Comparison of ENCODE assay signal across 8 mouse cellular contexts in genomic region chr11:67482217-67482760, GRCm38 (mm10). TPM values are rescaled to one million over a fixed set of nuclear protein-coding genes. Genes with fewer than 3 reads are reported as not detected.
DNase-seq lines count a peak whose midpoint lies in the region; ATAC-seq and TF ChIP-seq lines count a peak whose summit lies in the region.

No protein-coding gene starts in this region.

- no peak overlapping the region for H3K27ac ChIP-seq in kidney, postnatal 0 days
- H3K27ac ChIP-seq in kidney, embryonic 14.5 days (ENCODE audit: low read depth, low read length) = no peak overlapping the region
- no peak overlapping the region for H3K27ac ChIP-seq in cerebellum, adult 2 months (ENCODE audit: insufficient read depth, low read length)
- H3K27ac ChIP-seq in forebrain, embryonic 11.5 days (ENCODE audit: low read depth, low read length) = no peak overlapping the region

- H3K4me2 ChIP-seq in kidney, postnatal 0 days (ENCODE audit: low read length) = no peak overlapping the region
- H3K4me2 ChIP-seq in kidney, embryonic 14.5 days (replicated peaks; ENCODE audit: low read depth, low read length) = no peak overlapping the region
- no peak overlapping the region for H3K4me2 ChIP-seq in forebrain, embryonic 11.5 days (ENCODE audit: low read depth, low read length, severe bottlenecking)

- H3K4me3 ChIP-seq in kidney, postnatal 0 days (replicated peaks; ENCODE audit: low read depth, low read length) = no peak overlapping the region
- H3K4me3 ChIP-seq in kidney, embryonic 14.5 days (ENCODE audit: low read length) = no peak overlapping the region
- no peak overlapping the region for H3K4me3 ChIP-seq in cerebellum, adult 2 months (replicated peaks; ENCODE audit: insufficient read depth, low read depth, low read length)
- no peak overlapping the region for H3K4me3 ChIP-seq in forebrain, embryonic 11.5 days (ENCODE audit: low read depth, low read length)

- DNase-seq in kidney, postnatal 0 days (ENCODE audit: low spot score) = peak; percentile 39
- DNase-seq in cerebellum, adult 2 months = peak; percentile 26 to 35
- peak; percentile 58 to 62 for DNase-seq in gastrocnemius, postnatal 36 days
- DNase-seq in left cerebral cortex, postnatal 36 days (ENCODE audit: low spot score in 2 of 2) = peak; percentile 52 to 68
- peak; percentile 35 to 37 for DNase-seq in right cerebral cortex, postnatal 36 days (ENCODE audit: low spot score in 2 of 2)
- DNase-seq in adrenal gland, postnatal 14 days = no peak
- no peak for DNase-seq in forebrain, embryonic 11.5 days (ENCODE audit: low spot score)

- no peak for TF ChIP-seq POLR2A in cerebellum, adult 2 months (IDR thresholded peaks at IDR 0.05; ENCODE audit: borderline replicate concordance, insufficient read depth, low read length)

- no peaks in the 10 kb centered on the region for H3K27me3 ChIP-seq in kidney, postnatal 0 days (ENCODE audit: insufficient read depth, low read length)
- no peaks in the 10 kb centered on the region for H3K27me3 ChIP-seq in kidney, embryonic 14.5 days (ENCODE audit: control insufficient read depth, insufficient read depth, low read length)
- H3K27me3 ChIP-seq in cerebellum, adult 2 months (ENCODE audit: control insufficient read depth, insufficient read depth, low read length) = no peaks in the 10 kb centered on the region
- no peaks in the 10 kb centered on the region for H3K27me3 ChIP-seq in forebrain, embryonic 11.5 days (ENCODE audit: control insufficient read depth, insufficient read depth, low read length)

- no peaks in the 10 kb centered on the region for H3K4me1 ChIP-seq in kidney, postnatal 0 days (replicated peaks; ENCODE audit: insufficient read depth, low read length)
- no peaks in the 10 kb centered on the region for H3K4me1 ChIP-seq in kidney, embryonic 14.5 days (ENCODE audit: control insufficient read depth, insufficient read depth, low read length)
- no peaks in the 10 kb centered on the region; the same call in 1 of the 2 replicates for H3K4me1 ChIP-seq in cerebellum, adult 2 months (ENCODE audit: control insufficient read depth, insufficient read depth, low read length)
- no peaks in the 10 kb centered on the region for H3K4me1 ChIP-seq in forebrain, embryonic 11.5 days (replicated peaks; ENCODE audit: control insufficient read depth, insufficient read depth, low read length)

- H3K9me3 ChIP-seq in kidney, postnatal 0 days (replicated peaks; ENCODE audit: low read length) = no peaks in the 10 kb centered on the region
- H3K9me3 ChIP-seq in kidney, embryonic 14.5 days (ENCODE audit: control insufficient read depth, low read length) = no peaks in the 10 kb centered on the region
- no peaks in the 10 kb centered on the region for H3K9me3 ChIP-seq in forebrain, embryonic 11.5 days (ENCODE audit: control insufficient read depth, low read length)

- no peak for ATAC-seq in kidney, postnatal 0 days (replicated peaks; ENCODE audit: low FRiP score, low read depth)
- no peak for ATAC-seq in kidney, embryonic 14.5 days (ENCODE audit: low FRiP score, low TSS enrichment)
- ATAC-seq in forebrain, embryonic 11.5 days (replicated peaks; ENCODE audit: low FRiP score) = no peak

- H3K9ac ChIP-seq in kidney, postnatal 0 days (ENCODE audit: low read depth, low read length) = no peak overlapping the region
- no peak overlapping the region for H3K9ac ChIP-seq in kidney, embryonic 14.5 days (ENCODE audit: low read depth, low read length)
- H3K9ac ChIP-seq in forebrain, embryonic 11.5 days (ENCODE audit: low read length) = no peak overlapping the region

- no peak for TF ChIP-seq CTCF in kidney, postnatal 0 days (IDR thresholded peaks at IDR 0.05; ENCODE audit: low read depth)
- TF ChIP-seq CTCF in cerebellum, adult 2 months (IDR thresholded peaks at IDR 0.05; ENCODE audit: borderline replicate concordance, insufficient read depth, low read depth, low read length) = no peak

- intact Hi-C loops in gastrocnemius, postnatal 36 days (cut with DNase I) = no loop called here
- intact Hi-C loops in left cerebral cortex, postnatal 36 days (cut with DNase I) = loop anchor here (5.0 kb wide), 1 partner anchor 115 kb away; no protein-coding TSS in a partner anchor

- WGBS in kidney, postnatal 0 days = 52% methylated on average over 9 of the region's 9 CpGs
- WGBS in kidney, embryonic 14.5 days = 65% methylated on average over 9 of the region's 9 CpGs
- WGBS in cerebellum, adult 2 months = 36% methylated on average over 9 of the region's 9 CpGs
- 72% methylated on average over 9 of the region's 9 CpGs for WGBS in forebrain, embryonic 11.5 days

- H3K36me3 ChIP-seq in kidney, postnatal 0 days (ENCODE audit: insufficient read depth, low read length) = no peaks in the 10 kb centered on the region
- no peaks in the 10 kb centered on the region for H3K36me3 ChIP-seq in kidney, embryonic 14.5 days (ENCODE audit: control insufficient read depth, insufficient read depth, low read length)
- no peaks in the 10 kb centered on the region for H3K36me3 ChIP-seq in forebrain, embryonic 11.5 days (ENCODE audit: control insufficient read depth, insufficient read depth, low read length)

RNA-seq across cellular contexts. Expression of gene Gas7, which starts 27.1 kb away (rescaled TPM):
- 10.2 and 10.5 TPM in 2 replicates for polyA plus RNA-seq in kidney, postnatal 0 days (2015; fragmentation: Nextera tagmentation; extraction: Ambion mirVana)
- 7.9 and 8.3 TPM in 2 replicates for polyA plus RNA-seq in kidney, embryonic 14.5 days (2014; fragmentation: Nextera tagmentation; extraction: Ambion mirVana)
- 182 and 239 TPM in 2 replicates for polyA plus RNA-seq in cerebellum, adult 2 months (2012; rRNA removed)
- total RNA-seq in gastrocnemius, postnatal 36 days (2021) = 10 to 100 TPM in 1 of 2 experiments, 1 to 10 TPM in 1; 6.9 to 10.2 TPM
- 100 to 1,000 TPM; 563 to 580 TPM for total RNA-seq in left cerebral cortex, postnatal 36 days (2021)
- 23.3 and 28.8 TPM in 2 replicates for total RNA-seq in adrenal gland, postnatal 14 days (2021)
- 3.4 and 3.6 TPM in 2 replicates for polyA plus RNA-seq in forebrain, embryonic 11.5 days (2014; fragmentation: Nextera tagmentation; extraction: Ambion mirVana)

Comparison
In these comparisons a context has a peak if more than half of its experiments do, and no peak if none do; other contexts are left out.
1. DNase-seq: peak in kidney, postnatal 0 days (single experiment), cerebellum, adult 2 months (2 of 2), gastrocnemius, postnatal 36 days (2 of 2), left cerebral cortex, postnatal 36 days (2 of 2) and right cerebral cortex, postnatal 36 days (2 of 2); none in adrenal gland, postnatal 14 days (single experiment) and forebrain, embryonic 11.5 days (single experiment).
2. RNA of gene Gas7, which starts 27.1 kb away (polyA plus RNA-seq): 182 to 239 TPM in cerebellum, adult 2 months; 10.2 to 10.5 TPM in kidney, postnatal 0 days, 7.9 to 8.3 TPM in kidney, embryonic 14.5 days and 3.4 to 3.6 TPM in forebrain, embryonic 11.5 days; every median in the first group is over 10 times any median in the second.